Mouse (Mus musculus): ENCODE measurements around the gene Gsx2.

DNA sequence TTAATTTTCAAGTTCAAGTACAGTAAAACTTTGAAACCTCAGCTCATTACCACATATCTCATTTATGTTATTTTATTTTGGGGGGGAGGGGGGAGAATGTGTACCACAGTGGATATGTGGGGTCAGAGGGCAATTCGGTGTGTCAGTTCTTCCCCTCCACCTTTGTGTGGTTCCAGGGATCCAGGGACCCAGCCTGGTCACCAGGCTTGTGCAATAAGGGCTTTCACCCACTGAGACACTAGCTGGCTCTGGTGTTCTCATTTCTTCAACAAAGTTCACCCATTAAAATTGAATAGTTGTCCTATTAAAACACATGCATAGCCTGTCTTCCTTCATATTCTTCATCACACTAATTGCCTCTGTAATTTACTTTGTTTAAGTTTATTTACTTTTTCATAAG lies 36.1 kb upstream of the Gsx2 start:
- TF ChIP-seq POLR2A (IDR thresholded peaks at IDR 0.05; ENCODE audit: control insufficient read depth, low read depth, low read length) (no peak), CTCF (IDR thresholded peaks at IDR 0.05; ENCODE audit: control insufficient read depth, insufficient read depth, insufficient replicate concordance, low read depth, low read length) (no peak)
